Mouse (Mus musculus): ENCODE measurements around the gene Tmem53. TPM values are rescaled to one million over a fixed set of nuclear protein-coding genes. Genes with fewer than 3 reads are reported as not detected.
A peak's percentile ranks its signal among the peaks of the same experiment; 100 is the strongest.
"Not testable (repeated sequence)": the region's sequence is repeated elsewhere in the genome, so short reads cannot be mapped to it uniquely, and the experiment has no call there.

Gene Tmem53
- polyA plus RNA-seq, 1 experiment from 2014 or later = 11.6 TPM

- Histone ChIP-seq H3K4me1 (peaks cover 42% of the 10 kb centered on the region), H3K9me3 (no peaks in the 10 kb centered on the region), H3K27ac (replicated peaks) (no peak overlapping the region; the same call in 1 of the 2 replicates), H3K4me3 (no peak overlapping the region), H3K36me3 (replicated peaks) (no peaks in the 10 kb centered on the region), H3K27me3 (replicated peaks; ENCODE audit: low read depth, poor library complexity, severe bottlenecking) (0 out of 2 replicates have a peak, but pooled peaks cover 5% of the 10 kb centered on the region)
- WGBS = 61% methylated on average over 5 of the region's 5 CpGs
- no peak for DNase-seq (ENCODE audit: low spot score)
Measured at GRCm38 (mm10) chr4:117254017-117254627, 2.4 kb downstream of the Tmem53 start.

DNA sequence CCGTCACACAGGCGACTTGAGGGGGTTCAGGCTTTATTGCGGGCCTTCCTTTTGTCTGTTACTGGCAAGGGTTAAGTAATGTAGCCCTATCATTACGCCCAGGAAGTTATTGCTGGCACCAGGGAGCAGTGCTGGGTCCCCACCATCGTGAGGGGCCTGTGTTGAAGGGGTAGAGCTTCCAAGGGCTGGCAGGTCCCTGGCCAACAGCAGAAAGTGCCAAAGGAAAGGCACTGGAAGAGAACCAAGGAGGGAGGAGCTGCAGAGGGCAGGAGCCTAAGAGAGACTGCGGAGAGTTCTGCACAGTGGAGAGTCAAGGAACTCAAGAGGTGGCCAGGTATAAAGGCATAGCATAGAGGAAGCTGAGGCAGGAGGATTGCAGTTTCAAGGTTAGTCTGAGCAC, 2.9 kb downstream of the Tmem53 start:
- H3K27me3 ChIP-seq (replicated peaks; ENCODE audit: low read depth, poor library complexity, severe bottlenecking) = 0 out of 2 replicates have a peak, but pooled peaks cover 5% of the 10 kb centered on the region
- no peak for DNase-seq (ENCODE audit: low spot score)
- WGBS = 66% methylated on average over 6 of the region's 6 CpGs
- no peaks in the 10 kb centered on the region for H3K36me3 ChIP-seq (replicated peaks)
- H3K27ac ChIP-seq (replicated peaks) = no peak overlapping the region; the same call in 1 of the 2 replicates
- H3K4me1 ChIP-seq = peaks cover 42% of the 10 kb centered on the region
- no peak overlapping the region for H3K4me3 ChIP-seq
- no peaks in the 10 kb centered on the region for H3K9me3 ChIP-seq

DNA sequence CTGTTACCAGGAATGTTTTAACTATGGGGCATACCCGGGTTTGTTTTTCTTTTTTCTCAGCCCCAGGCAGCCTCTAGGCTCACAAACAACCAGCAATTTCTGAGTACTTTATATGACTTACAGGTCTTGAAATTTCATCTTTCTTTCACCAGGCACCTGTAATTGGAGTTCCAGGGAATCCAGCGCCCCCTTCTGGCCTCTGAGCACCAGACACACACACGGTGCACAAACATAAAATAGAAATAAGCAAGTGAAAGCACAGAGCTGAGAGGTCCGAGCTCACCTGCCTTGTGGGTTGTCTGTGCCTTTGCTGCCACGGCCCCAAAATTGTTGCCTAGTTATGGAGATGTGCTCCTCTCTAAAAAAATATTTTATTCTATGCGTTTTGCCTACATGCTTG, 8.2 kb downstream of the Tmem53 start:
- DNase-seq (ENCODE audit: low spot score); H3K9me3 ChIP-seq; H3K4me3 ChIP-seq; H3K36me3 ChIP-seq (replicated peaks); H3K27ac ChIP-seq (replicated peaks); H3K27me3 ChIP-seq (replicated peaks; ENCODE audit: low read depth, poor library complexity, severe bottlenecking): not testable (repeated sequence)
- peaks cover 11% of the 10 kb centered on the region for H3K4me1 ChIP-seq
- 74% methylated on average over 6 of the region's 6 CpGs for WGBS

- Histone ChIP-seq H3K27me3 (replicated peaks; ENCODE audit: low read depth, poor library complexity, severe bottlenecking) (0 out of 2 replicates have a peak, but pooled peaks cover 5% of the 10 kb centered on the region), H3K4me3 (no peak overlapping the region), H3K4me1 (peaks cover 9% of the 10 kb centered on the region), H3K36me3 (replicated peaks) (no peaks in the 10 kb centered on the region), H3K27ac (replicated peaks) (no peak overlapping the region), H3K9me3 (no peaks in the 10 kb centered on the region)
- WGBS = 82% methylated on average over 2 of the region's 2 CpGs
- DNase-seq (ENCODE audit: low spot score) = no peak
Measured at GRCm38 (mm10) chr4:117261222-117261621, 9.5 kb downstream of the Tmem53 start.

DNA sequence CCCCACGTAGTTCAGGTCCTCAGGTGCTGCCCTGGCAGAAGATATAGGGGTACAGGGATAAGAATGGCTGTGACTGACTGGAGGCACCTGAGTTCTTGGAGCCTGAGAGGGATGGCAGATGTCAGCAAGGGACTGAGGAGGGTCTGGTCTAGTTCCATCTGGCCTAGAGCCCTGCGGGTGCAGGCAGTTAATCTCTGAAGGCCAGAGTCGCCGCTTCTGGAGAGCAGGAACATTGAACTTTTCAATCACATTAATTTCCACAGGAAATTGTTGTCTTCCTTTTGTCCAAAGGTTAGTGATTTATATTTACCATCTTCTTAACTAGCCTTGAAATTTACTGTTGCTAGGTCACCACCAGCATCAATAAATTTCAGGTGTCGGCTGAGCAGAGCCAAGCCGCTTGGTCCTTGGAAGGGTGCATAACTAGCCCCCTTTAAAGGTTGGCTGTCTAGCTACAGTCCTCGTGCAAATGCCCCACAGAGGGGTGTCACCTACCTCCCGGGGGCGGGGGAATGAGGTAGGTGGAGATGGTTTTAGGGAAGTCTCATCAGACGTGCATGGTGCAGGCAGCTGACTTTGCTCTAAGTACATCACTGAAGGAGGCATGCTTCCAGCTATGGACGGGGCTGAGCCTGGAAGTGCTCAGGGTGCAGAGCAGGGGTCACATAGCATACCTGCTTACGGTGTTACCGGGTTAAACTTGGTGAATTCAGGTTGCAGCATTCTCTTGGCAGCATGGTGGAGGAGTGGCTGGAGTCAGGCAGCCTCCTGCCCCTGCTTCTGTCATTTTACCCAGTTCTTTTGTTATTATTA, 10.6 kb downstream of the Tmem53 start:
- no peak for DNase-seq (ENCODE audit: low spot score)
- H3K36me3 ChIP-seq (replicated peaks) = no peaks in the 10 kb centered on the region
- H3K9me3 ChIP-seq = no peaks in the 10 kb centered on the region
- H3K4me1 ChIP-seq = peaks cover 20% of the 10 kb centered on the region
- 0 out of 2 replicates have a peak, but pooled peaks cover 5% of the 10 kb centered on the region for H3K27me3 ChIP-seq (replicated peaks; ENCODE audit: low read depth, poor library complexity, severe bottlenecking)
- H3K4me3 ChIP-seq = no peak overlapping the region
- no peak overlapping the region for H3K27ac ChIP-seq (replicated peaks)
- WGBS = 74% methylated on average over 13 of the region's 13 CpGs

- Histone ChIP-seq H3K9me3 (no peaks in the 10 kb centered on the region), H3K36me3 (replicated peaks) (no peaks in the 10 kb centered on the region; the same call in 1 of the 2 replicates), H3K27me3 (replicated peaks; ENCODE audit: low read depth, poor library complexity, severe bottlenecking) (0 out of 2 replicates have a peak, but pooled peaks cover 5% of the 10 kb centered on the region), H3K4me3 (no peak overlapping the region), H3K4me1 (peaks cover 24% of the 10 kb centered on the region), H3K27ac (replicated peaks) (no peak overlapping the region)
- no peak for DNase-seq (ENCODE audit: low spot score)
- WGBS = 79% methylated on average over 8 of the region's 8 CpGs
Measured at GRCm38 (mm10) chr4:117262987-117263386, 11.2 kb downstream of the Tmem53 start.

DNA sequence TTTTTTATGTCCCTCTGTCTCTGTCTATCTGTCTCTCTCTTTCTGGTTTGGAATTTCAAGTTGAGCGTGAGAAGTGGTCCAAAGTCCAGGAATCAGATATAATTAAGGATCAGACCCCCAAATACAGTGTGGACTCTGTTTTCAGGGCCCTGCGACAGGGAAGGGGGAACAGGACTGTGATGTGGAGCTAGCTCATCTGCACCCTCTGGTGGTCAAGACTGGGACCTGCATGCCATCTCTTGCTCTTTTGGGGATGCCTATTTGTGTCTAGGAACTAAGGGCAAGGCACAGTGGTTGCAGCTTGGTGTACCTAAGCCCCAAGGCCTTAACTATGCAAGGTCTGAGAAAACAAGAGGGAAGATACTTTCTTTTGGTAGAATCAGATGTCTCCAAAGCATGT, 15.5 kb downstream of the Tmem53 start:
- Histone ChIP-seq H3K27me3 (replicated peaks; ENCODE audit: low read depth, poor library complexity, severe bottlenecking) (peaks cover 23% of the 10 kb centered on the region; the same call in 1 of the 2 replicates), H3K4me1 (peaks cover 42% of the 10 kb centered on the region), H3K4me3 (no peak overlapping the region), H3K9me3 (no peaks in the 10 kb centered on the region), H3K27ac (replicated peaks) (no peak overlapping the region), H3K36me3 (replicated peaks) (peaks cover 14% of the 10 kb centered on the region)
- 6% methylated on average over 2 of the region's 2 CpGs for WGBS
- peak; percentile 84 for DNase-seq (ENCODE audit: low spot score)

DNA sequence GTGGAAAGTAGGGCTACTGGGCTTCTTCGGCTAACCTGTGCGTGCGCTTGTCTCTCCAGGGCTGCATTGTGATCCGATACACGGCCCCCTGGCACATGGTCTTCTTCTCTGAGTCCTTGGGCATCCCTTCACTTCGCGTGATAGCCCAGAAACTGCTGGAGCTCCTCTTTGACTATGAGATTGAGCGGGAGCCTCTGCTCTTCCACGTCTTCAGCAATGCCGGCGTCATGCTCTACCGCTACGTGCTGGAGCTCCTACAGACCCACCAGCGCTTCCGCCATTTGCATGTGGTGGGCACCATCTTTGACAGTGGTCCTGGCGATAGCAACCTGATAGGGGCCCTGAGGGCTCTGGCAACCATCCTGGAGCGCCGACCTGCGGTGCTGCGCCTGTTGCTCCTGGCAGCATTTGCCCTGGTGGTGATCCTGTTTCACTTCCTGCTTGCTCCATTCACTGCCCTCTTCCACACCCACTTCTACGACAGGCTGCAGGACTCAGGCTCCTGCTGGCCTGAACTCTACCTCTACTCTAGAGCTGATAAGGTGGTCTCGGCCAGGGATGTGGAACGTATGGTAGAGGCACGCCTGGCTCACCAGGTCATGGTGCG, 16.2 kb downstream of the Tmem53 start:
- DNase-seq (ENCODE audit: low spot score) = no peak
- no peak overlapping the region for H3K4me3 ChIP-seq
- no peaks in the 10 kb centered on the region for H3K9me3 ChIP-seq
- peaks cover 23% of the 10 kb centered on the region; the same call in 1 of the 2 replicates for H3K27me3 ChIP-seq (replicated peaks; ENCODE audit: low read depth, poor library complexity, severe bottlenecking)
- peaks cover 21% of the 10 kb centered on the region for H3K36me3 ChIP-seq (replicated peaks)
- no peak overlapping the region for H3K27ac ChIP-seq (replicated peaks)
- WGBS = 84% methylated on average over 25 of the region's 25 CpGs
- peaks cover 42% of the 10 kb centered on the region for H3K4me1 ChIP-seq

GRCm38 (mm10) chr4:117270278-117270677, 18.5 kb downstream of the Tmem53 start:
- H3K36me3 ChIP-seq (replicated peaks) = peaks cover 44% of the 10 kb centered on the region
- no peak overlapping the region for H3K4me3 ChIP-seq
- WGBS = 20% methylated on average over 6 of the region's 6 CpGs
- peaks cover 11% of the 10 kb centered on the region for H3K9me3 ChIP-seq
- peaks cover 44% of the 10 kb centered on the region for H3K4me1 ChIP-seq
- H3K27me3 ChIP-seq (replicated peaks; ENCODE audit: low read depth, poor library complexity, severe bottlenecking) = peaks cover 23% of the 10 kb centered on the region; the same call in 1 of the 2 replicates
- no peak overlapping the region for H3K27ac ChIP-seq (replicated peaks)
- DNase-seq (ENCODE audit: low spot score) = peak; percentile 80

GRCm38 (mm10) chr4:117272459-117272858, 20.7 kb downstream of the Tmem53 start:
- Histone ChIP-seq H3K4me1 (peaks cover 31% of the 10 kb centered on the region), H3K36me3 (replicated peaks) (peaks cover 66% of the 10 kb centered on the region), H3K4me3 (no peak overlapping the region), H3K27me3 (replicated peaks; ENCODE audit: low read depth, poor library complexity, severe bottlenecking) (peaks cover 18% of the 10 kb centered on the region; the same call in 1 of the 2 replicates), H3K27ac (replicated peaks) (peak overlapping the region; percentile 57), H3K9me3 (peaks cover 11% of the 10 kb centered on the region)
- WGBS = 11% methylated on average over 12 of the region's 12 CpGs
- DNase-seq (ENCODE audit: low spot score) = peak; percentile 58

- DNase-seq (ENCODE audit: low spot score) = no peak
- peaks cover 37% of the 10 kb centered on the region for H3K4me1 ChIP-seq
- H3K4me3 ChIP-seq = no peak overlapping the region
- no peak overlapping the region for H3K27ac ChIP-seq (replicated peaks)
- WGBS = 95% methylated on average over 4 of the region's 4 CpGs
- H3K36me3 ChIP-seq (replicated peaks) = peaks cover 88% of the 10 kb centered on the region
- H3K27me3 ChIP-seq (replicated peaks; ENCODE audit: low read depth, poor library complexity, severe bottlenecking) = peaks cover 8% of the 10 kb centered on the region; the same call in 1 of the 2 replicates
- peaks cover 11% of the 10 kb centered on the region for H3K9me3 ChIP-seq
Measured at GRCm38 (mm10) chr4:117274720-117275119, 23.0 kb downstream of the Tmem53 start.

DNA sequence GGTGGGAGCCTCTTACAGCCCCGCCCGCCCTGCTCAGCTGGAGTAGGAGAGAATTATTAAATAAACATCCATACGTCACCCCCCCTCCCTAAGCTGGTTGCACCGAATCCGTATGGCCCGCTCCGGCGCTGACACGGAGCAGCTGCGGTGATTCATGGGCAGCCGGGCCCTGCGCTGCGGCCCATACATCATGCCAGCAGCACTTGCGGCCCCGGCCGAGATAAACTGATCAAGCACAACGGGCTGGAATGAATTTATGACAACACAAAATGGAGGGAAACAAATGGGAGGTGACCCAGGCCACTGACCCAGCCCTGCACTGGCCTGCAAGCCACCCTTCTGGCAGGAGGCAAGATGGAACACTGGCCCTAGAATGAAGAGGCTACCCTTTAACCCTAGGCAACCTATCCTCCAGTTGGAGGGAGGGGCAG, 24.5 kb downstream of the Tmem53 start:
- Histone ChIP-seq H3K9me3 (peaks cover 11% of the 10 kb centered on the region), H3K27me3 (replicated peaks; ENCODE audit: low read depth, poor library complexity, severe bottlenecking) (peaks cover 4% of the 10 kb centered on the region; the same call in 1 of the 2 replicates), H3K4me1 (peaks cover 44% of the 10 kb centered on the region), H3K27ac (replicated peaks) (no peak overlapping the region), H3K4me3 (no peak overlapping the region), H3K36me3 (replicated peaks) (peaks cover 100% of the 10 kb centered on the region)
- 97% methylated on average over 17 of the region's 17 CpGs for WGBS
- no peak for DNase-seq (ENCODE audit: low spot score)

Measured in embryonic facial prominence, embryonic 10.5 days (tissue).